Mouse (Mus musculus): ENCODE data around the gene Gpr180. TPM values are rescaled to one million over a fixed set of nuclear protein-coding genes. Genes with fewer than 3 reads are reported as not detected.

Gene Gpr180
- polyA plus RNA-seq, 1 experiment from 2014 or later = 5.3 TPM

GRCm38 (mm10) chr14:118207347-118207746, 70.4 kb downstream of the Gpr180 start:
- Histone ChIP-seq H3K27ac (no peak overlapping the region), H3K79me2 (ENCODE audit: inconsistent target) (no peaks in the 10 kb centered on the region), H3K36me3 (ENCODE audit: inconsistent target) (no peaks in the 10 kb centered on the region), H3K4me3 (ENCODE audit: inconsistent target) (no peak overlapping the region)
- 94% methylated on average over 3 of the region's 3 CpGs for WGBS (ENCODE audit: missing documents)

DNA sequence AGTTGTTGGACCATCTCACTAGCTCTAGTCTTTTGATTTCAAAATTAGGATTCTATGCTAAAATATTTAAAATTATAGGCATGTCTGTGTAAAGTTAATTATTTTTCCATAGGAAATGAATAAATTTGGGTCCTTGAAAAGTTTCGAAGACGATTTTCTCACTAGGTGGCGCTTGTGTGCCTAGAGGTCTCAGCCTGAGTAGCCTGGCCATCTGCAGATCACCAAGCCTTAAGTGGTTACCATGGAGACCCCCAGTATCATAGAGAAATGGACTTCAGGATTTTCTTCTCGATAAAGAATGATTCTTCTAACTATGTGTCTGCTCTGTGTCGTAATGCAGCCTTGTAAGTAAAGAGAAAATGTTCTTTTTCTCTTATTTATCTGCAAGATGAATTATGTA, 72.7 kb downstream of the Gpr180 start:
- no peaks in the 10 kb centered on the region for H3K36me3 ChIP-seq (ENCODE audit: inconsistent target)
- 20% methylated on average over 5 of the region's 5 CpGs for WGBS (ENCODE audit: missing documents)
- H3K27ac ChIP-seq = no peak overlapping the region
- H3K4me3 ChIP-seq (ENCODE audit: inconsistent target) = no peak overlapping the region
- H3K79me2 ChIP-seq (ENCODE audit: inconsistent target) = no peaks in the 10 kb centered on the region

- no peaks in the 10 kb centered on the region for H3K36me3 ChIP-seq (ENCODE audit: inconsistent target)
- H3K4me3 ChIP-seq (ENCODE audit: inconsistent target) = no peak overlapping the region
- no peaks in the 10 kb centered on the region for H3K79me2 ChIP-seq (ENCODE audit: inconsistent target)
- H3K27ac ChIP-seq = no peak overlapping the region
- 92% methylated on average over 15 of the region's 15 CpGs for WGBS (ENCODE audit: missing documents)
Observed at GRCm38 (mm10) chr14:118212188-118212804, 75.3 kb downstream of the Gpr180 start.

Other genes with a start within 250 kb of the Gpr180 start
- gene Dct, start 84.9 kb upstream of the Gpr180 start, polyA plus RNA-seq (2018) = not detected in 3 replicates
- gene Tgds, start 4.4 kb upstream of the Gpr180 start, polyA plus RNA-seq (2018) = 9.7 to 18.9 TPM (median 10.4 TPM) in 3 replicates
- gene Sox21, start 99.9 kb downstream of the Gpr180 start, polyA plus RNA-seq (2018) = not detected in 3 replicates
- not detected in 3 replicates for gene Gm9376, start 129.8 kb downstream of the Gpr180 start, polyA plus RNA-seq (2018)

Data from macrophage (primary cell).